Mouse (Mus musculus) CH12.LX (cell line): ENCODE measurements around the gene Cep135.

Experiments
- CHD2 ChIP-seq: IDR thresholded peaks from 2 replicates; pipeline ENCODE4 v1.6.1; 2011; ENCODE audit warnings: low read length, improper control_type of control experiment
- CTCF ChIP-seq, 2 experiments: IDR thresholded peaks in 1 of 2; conservative IDR thresholded peaks in 1 of 2; 2 replicates each; pipeline ENCODE4 v1.5.1; 2011 to 2012; ENCODE audit warnings: low read depth in 2 of 2, low read length in 2 of 2, improper control_type of control experiment in 1 of 2, inconsistent platforms in 1 of 2, mild to moderate bottlenecking in 1 of 2, moderate library complexity in 1 of 2
- ELF1 ChIP-seq: IDR thresholded peaks from 2 replicates; pipeline ENCODE4 v1.6.1; 2014; ENCODE audit warnings: low read depth, mild to moderate bottlenecking, inconsistent platforms, low read length, improper control_type of control experiment
- EP300 ChIP-seq: IDR thresholded peaks from 2 replicates; pipeline ENCODE4 v1.6.1; 2011; ENCODE audit warnings: low read length, improper control_type of control experiment
- JUND ChIP-seq: conservative IDR thresholded peaks from 2 replicates; pipeline ENCODE4 v1.6.1; 2011; ENCODE audit warnings: low read depth, low read length, improper control_type of control experiment
- MAX ChIP-seq: IDR thresholded peaks from 2 replicates; pipeline ENCODE4 v1.6.1; 2011; ENCODE audit warnings: low read length, improper control_type of control experiment
- MAZ ChIP-seq: IDR thresholded peaks from 2 replicates; pipeline ENCODE4 v1.6.1; 2012; ENCODE audit warnings: low read depth, mild to moderate bottlenecking, inconsistent platforms, low read length, improper control_type of control experiment, moderate library complexity
- POLR2A ChIP-seq: IDR thresholded peaks from 2 replicates; pipeline ENCODE4 v1.6.1; 2011; ENCODE audit warnings: low read depth, mild to moderate bottlenecking, improper control_type of control experiment, low read length
- ZMIZ1 ChIP-seq: IDR thresholded peaks from 2 replicates; pipeline ENCODE4 v1.6.1; 2012; ENCODE audit warnings: low read depth, mild to moderate bottlenecking, inconsistent platforms, low read length, improper control_type of control experiment

DNA sequence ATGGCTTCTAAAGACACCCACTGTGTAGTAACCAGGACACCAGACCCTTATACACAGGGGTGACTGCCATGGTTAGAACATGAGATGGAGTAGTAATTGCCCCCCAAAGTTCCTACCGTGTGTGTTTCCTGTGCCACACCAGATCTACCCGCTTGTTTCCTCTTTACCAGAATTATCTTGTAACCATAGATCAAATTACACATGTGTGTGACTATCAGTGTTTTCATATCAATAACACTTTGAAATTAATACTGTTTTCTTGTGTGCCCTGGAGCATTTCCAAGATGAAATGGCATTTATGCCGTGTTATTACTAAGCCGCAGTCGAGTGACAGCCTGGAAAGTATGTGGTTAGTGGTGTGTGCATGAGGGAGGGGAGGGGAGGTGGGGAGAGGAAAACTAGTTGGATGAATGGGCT is 101.7 kb downstream of the Cep135 start:
- no peak for TF ChIP-seq MAX
- TF ChIP-seq CTCF (conservative IDR thresholded peaks at IDR 0.05 in 1 of 2, IDR thresholded peaks at IDR 0.05 in 1 of 2; ENCODE audit: low read depth in 2 of 2, low read length in 2 of 2), result no peak
- no peak for TF ChIP-seq EP300
- TF ChIP-seq CHD2, result no peak
- no peak for TF ChIP-seq MAZ
- no peak for TF ChIP-seq ELF1
- TF ChIP-seq POLR2A, result no peak
- no peak for TF ChIP-seq ZMIZ1
- TF ChIP-seq JUND, result no peak
